Mouse (Mus musculus): ENCODE measurements around the gene Lrrc45.

DNA sequence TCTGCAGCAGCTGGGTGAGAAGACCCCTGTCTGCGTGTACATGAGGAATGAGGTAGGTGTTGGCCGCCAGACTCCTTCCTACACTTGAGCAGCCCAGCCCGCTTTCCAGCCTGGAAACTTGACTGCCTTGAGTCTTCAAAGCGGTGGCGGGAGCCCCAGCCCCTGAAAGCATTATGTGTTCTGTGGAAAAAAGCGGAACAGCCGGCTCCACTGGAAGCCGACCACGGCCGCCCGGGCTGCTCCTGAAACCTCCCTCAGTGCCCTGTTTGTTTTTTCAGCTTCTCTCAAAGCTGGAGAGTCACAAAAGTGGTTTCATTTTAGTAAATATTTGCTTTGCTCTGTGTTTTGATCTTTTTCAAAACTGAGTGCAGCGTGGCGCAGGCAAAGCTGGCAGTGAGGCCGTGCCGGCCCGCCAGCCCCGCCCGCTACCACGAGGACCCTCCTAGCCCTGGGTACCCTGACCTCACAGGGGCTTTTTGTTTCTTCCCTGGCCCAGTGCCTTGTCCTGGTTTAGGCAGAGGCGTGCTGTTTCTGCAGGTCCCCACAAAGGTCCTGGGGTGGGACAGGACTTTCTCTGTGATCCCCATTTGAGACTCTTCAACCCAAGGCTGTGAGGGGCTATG, 27.0 kb upstream of the Lrrc45 start:
- no peak for TF ChIP-seq NRF1 (IDR thresholded peaks at IDR 0.05; ENCODE audit: low read depth, low read length)
- TF ChIP-seq CHD1 (IDR thresholded peaks at IDR 0.05; ENCODE audit: low read depth, low read length) = no peak
- TF ChIP-seq E2F4 (IDR thresholded peaks at IDR 0.05; ENCODE audit: insufficient replicate concordance, low read depth, low read length) = no peak
- TF ChIP-seq RAD21 (IDR thresholded peaks at IDR 0.05; ENCODE audit: low read depth, low read length) = no peak
- no peak for TF ChIP-seq ZMIZ1 (IDR thresholded peaks at IDR 0.05; ENCODE audit: low read depth, low read length)
